Mouse (Mus musculus) urinary bladder, postnatal 10 days (tissue): ENCODE results near the gene Ubb.

Source experiments
- DNase-seq: peaks from one replicate; pipeline ENCODE4 v3.0.0; 2022; ENCODE audit warnings: low spot score

Gene Ubb

DNA sequence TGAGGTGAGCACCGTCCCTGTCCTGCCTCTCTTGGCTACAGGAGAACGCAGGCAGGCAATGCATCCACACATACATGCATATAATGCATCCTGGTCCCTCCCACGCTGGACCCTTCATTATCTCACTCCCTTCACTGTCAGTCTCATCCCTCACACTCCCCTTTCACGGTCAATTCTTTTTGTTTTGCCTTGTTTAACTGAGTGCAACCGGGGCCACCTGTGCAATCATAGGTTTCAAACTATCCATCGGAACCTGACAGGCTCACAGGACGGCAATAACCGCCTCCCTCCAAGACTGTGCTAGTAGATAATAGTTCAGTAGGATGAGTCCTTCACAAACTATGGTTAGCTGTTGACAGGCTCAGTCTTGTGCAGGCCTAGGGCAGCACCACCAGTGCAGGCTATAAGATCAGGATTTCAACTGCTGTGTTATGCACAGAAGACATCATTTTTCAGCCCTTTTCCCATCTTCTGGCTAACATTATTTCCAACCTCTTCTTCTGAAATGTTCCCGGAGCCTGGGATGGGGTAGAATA is 33.8 kb downstream of the Ubb start:
- DNase-seq = no peak

DNA sequence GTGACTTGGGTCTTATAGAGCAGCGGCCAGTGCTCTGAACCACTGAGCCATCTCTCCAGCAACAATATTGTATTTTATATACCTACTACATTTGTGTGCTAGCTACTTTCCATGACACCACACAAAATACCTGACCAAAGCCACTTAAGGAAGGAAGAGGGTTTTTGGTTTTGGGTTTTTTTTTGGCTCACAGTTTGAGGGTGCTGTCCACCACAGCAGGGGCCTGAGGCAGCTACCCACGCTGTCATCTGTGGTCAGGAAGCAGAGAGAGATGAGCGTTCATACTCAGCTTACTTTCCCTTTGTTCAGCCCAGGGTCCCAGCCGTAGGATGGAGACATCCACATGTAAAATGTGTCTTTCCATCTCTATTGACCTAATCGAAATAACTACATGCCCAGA is 36.1 kb downstream of the Ubb start:
- no peak for DNase-seq

DNA sequence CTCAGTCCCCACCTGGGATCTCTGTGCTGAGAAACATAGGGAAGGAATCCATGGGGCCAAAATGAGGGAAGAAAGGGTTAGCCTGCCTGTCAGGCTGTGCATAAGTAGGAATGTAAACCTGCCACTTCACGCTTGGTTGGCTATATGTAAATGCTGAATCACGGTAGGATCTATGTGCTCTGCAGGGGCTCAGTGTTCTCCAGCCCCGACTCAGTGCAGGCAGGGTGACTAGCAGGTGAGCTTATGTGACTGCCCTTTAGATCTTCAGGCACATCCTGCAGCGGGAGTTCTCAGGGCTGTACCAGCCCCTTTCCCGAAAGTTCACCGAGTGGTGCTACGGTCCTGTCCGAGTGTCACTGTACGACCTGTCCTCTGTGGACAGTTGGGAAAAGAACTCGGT is 38.4 kb downstream of the Ubb start:
- no peak for DNase-seq

DNA sequence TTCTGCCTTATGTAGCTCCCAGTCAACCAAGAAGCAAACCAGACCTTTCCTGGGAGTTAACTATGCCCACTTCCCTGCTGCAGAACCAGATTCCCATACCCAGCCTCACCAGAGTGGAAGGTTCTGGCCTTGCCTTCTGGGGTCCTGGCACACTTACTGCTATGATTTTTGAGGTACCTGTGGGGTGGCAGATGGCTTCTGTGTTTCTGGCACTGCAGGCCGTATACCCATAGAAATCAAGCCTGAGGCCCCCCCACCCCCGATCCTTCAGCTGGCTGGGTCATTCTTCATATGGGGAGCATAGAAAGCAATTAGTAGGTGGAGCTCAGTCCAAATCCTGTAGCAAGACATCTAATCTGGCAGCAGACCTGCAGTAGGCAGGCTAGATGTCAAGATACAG is 40.1 kb downstream of the Ubb start:
- no peak for DNase-seq

DNA sequence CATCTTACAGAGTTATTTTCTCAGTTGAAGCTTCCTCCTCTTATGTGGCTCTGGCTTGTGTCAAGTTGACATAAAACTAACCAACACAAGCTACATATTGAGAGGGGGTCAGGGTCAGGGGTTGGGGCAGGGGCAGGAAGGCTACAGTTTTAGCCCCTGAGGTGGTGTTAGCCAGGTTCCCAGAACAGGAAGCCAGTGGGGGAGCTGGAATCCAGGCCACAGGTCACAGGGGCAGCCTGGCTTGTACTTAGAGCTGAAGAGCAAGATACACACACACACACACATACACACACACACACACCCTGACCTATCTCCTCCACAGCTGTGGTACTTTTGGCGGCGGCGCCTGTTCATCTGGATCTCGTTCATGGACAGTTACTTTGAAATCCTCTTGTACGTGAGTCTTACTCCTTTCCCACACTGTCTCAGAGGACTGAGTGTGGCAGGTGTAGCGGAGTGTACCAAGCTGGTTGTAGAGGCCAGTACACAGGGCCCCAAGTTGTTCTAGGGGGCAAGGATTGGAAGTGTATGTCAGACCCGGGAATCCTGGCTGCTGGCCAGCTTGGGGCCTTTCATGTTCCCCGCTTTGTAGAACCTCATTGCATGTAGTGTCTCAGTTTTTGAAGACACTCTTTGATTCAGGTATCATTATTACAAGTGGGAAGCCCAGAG is 41.1 kb downstream of the Ubb start:
- DNase-seq = no peak

DNA sequence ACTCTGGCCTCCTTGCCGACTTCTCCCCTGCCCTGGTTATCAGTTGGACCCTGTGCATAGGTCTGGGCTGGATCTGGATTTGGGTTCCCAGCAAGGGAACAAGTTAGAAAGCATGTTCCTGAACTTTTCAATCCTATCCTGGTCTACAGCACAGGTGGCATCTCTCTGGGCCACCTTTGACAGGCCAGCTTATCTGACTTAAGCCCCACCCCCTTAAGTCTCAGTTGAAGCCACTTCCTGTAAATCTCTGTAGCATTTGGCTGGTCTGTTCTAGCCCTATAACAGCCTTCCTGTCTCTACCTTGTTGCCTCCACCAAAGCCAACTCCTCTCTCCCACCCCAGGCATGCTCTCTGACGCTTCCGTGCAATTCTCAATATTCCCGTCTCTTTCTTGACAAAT is 47.6 kb downstream of the Ubb start:
- DNase-seq = no peak

DNA sequence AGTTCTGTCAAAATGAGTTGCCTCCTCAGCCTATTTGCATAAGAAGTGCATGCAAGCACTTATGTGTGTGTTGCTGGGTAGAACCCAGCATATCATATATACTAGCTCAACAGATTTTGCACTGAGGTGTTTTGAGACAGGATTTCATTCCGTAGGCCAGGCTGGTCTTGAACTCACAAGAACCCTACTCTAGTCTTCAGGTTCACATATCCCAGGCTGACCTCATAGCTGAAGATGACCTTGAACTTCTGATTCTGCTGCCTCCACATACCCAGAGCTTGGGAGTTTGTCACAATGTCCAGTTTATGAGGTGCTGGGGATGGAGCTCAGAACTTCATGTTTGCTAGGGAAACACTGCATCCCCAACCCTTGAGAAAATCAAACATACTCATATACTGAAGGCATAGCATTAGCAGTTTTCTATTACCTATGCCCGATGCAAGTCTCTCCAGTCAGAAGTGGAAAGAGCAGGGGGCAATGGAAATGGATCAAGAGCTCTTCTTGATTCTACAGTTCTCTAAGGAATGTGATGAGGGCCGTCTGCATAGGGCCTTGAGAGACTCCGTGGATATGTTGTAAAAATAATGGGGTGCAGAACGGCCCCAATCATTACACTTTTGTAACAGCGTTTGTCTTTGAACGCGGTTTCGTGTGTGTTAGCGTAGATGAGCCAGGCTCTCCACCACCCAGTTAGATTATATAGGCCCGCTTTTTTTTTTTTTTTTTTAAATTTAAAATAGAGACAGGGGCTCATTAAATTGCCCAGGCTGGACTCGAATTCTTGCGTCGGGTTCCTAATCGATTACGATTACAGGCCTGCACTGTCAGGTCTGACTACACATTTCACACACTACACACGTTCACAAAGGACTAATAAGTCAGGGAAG is 51.0 kb downstream of the Ubb start:
- no peak for DNase-seq
